Comparison of ENCODE assay signal across 37 mouse cellular contexts in genomic region chr13:23836630-23837029, GRCm38 (mm10). TPM values are rescaled to one million over a fixed set of nuclear protein-coding genes. Genes with fewer than 3 reads are reported as not detected.
DNase-seq lines count a peak whose midpoint lies in the region; ATAC-seq and TF ChIP-seq lines count a peak whose summit lies in the region.
"Had no signal": no experiment of that assay in that cellular context is flagged by ENCODE, and none has a peak within 500 bp of the region (broad histone marks: within the 10 kb centered on the region; RNA-seq: fewer than 3 reads in every experiment).

No protein-coding gene starts in this region.

- WGBS in liver, embryonic 16.5 days (ENCODE audit: insufficient replicate concordance), result 53% methylated on average over 5 of the region's 5 CpGs

- no peak for TF ChIP-seq CTCF in left cerebral cortex, adult 2 months (IDR thresholded peaks at IDR 0.05)

- ATAC-seq in liver, embryonic 16.5 days (ENCODE audit: low read depth), result peak; percentile 80
- ATAC-seq: CD4-positive, CD25-positive, alpha-beta regulatory T cell, adult 4 months; forebrain, postnatal 0 days; hindbrain, embryonic 16.5 days had no signal

- H3K9ac ChIP-seq in liver, embryonic 16.5 days (ENCODE audit: low read depth, low read length), result no peak overlapping the region
- H3K9ac ChIP-seq: embryonic facial prominence, embryonic 15.5 days; forebrain, embryonic 12.5 days; forebrain, postnatal 0 days; kidney, embryonic 15.5 days; limb, embryonic 15.5 days; midbrain, embryonic 12.5 days; neural tube, embryonic 13.5 days had no signal

- 0 out of 2 replicates have a peak, but pooled peaks cover 2% of the 10 kb centered on the region for H3K4me1 ChIP-seq in liver, embryonic 16.5 days (ENCODE audit: control insufficient read depth, low read depth, low read length)
- H3K4me1 ChIP-seq: embryonic facial prominence, embryonic 10.5 days; embryonic facial prominence, embryonic 15.5 days; forebrain, embryonic 12.5 days; limb, embryonic 10.5 days; limb, embryonic 15.5 days; midbrain, embryonic 12.5 days; neural tube, embryonic 13.5 days had no signal

- intact Hi-C loops in left cerebral cortex, adult 2 months (cut with DNase I), result no loop called here

- no peak overlapping the region for H3K4me3 ChIP-seq in liver, embryonic 16.5 days (ENCODE audit: low read depth, low read length)
- no peak overlapping the region for H3K4me3 ChIP-seq in left cerebral cortex, adult 2 months
- H3K4me3 ChIP-seq: embryonic facial prominence, embryonic 10.5 days; embryonic facial prominence, embryonic 15.5 days; forebrain, embryonic 12.5 days; kidney, embryonic 15.5 days; limb, embryonic 10.5 days; limb, embryonic 15.5 days; megakaryocyte, embryonic 14.5 days; midbrain, embryonic 12.5 days; neural tube, embryonic 13.5 days had no signal

- DNase-seq in kidney, adult 8-10 months, result peak; percentile 22 to 36
- no peak for DNase-seq in kidney, postnatal 10 days
- peak; percentile 48 for DNase-seq in adrenal gland, adult 8-10 months
- peak; percentile 29 for DNase-seq in adrenal gland, postnatal 14 days
- no peak for DNase-seq in urinary bladder, adult 2 months (ENCODE audit: low spot score)
- DNase-seq in left cerebral cortex, adult 2 months (ENCODE audit: extremely low spot score in 1 of 2, low spot score in 2 of 2), result no peak
- DNase-seq: cerebellum, adult 8-10 months; cerebellum, postnatal 25 days; forebrain, postnatal 0 days; heart, postnatal 14 days; layer of hippocampus, postnatal 36 days; lung, postnatal 4 days; right cerebral cortex, postnatal 4 days; thymus, adult 2 months; thymus, postnatal 36 days had no signal

- H3K27me3 ChIP-seq in liver, embryonic 16.5 days (ENCODE audit: control insufficient read depth, insufficient read depth, low read depth, low read length), result no peaks in the 10 kb centered on the region
- H3K27me3 ChIP-seq: embryonic facial prominence, embryonic 15.5 days; forebrain, embryonic 12.5 days; kidney, embryonic 15.5 days; limb, embryonic 15.5 days; midbrain, embryonic 12.5 days; neural tube, embryonic 13.5 days had no signal

- no peaks in the 10 kb centered on the region for H3K36me3 ChIP-seq in liver, embryonic 16.5 days (ENCODE audit: control insufficient read depth, insufficient read depth)
- H3K36me3 ChIP-seq: embryonic facial prominence, embryonic 10.5 days; embryonic facial prominence, embryonic 15.5 days; forebrain, embryonic 12.5 days; kidney, embryonic 15.5 days; limb, embryonic 10.5 days; limb, embryonic 15.5 days; midbrain, embryonic 12.5 days; neural tube, embryonic 13.5 days had no signal

- H3K9me3 ChIP-seq in liver, embryonic 16.5 days (replicated peaks; ENCODE audit: control insufficient read depth, low read length), result no peaks in the 10 kb centered on the region
- H3K9me3 ChIP-seq: embryonic facial prominence, embryonic 10.5 days; embryonic facial prominence, embryonic 15.5 days; forebrain, embryonic 12.5 days; kidney, embryonic 15.5 days; limb, embryonic 10.5 days; limb, embryonic 15.5 days; midbrain, embryonic 12.5 days; neural tube, embryonic 13.5 days had no signal

- H3K27ac ChIP-seq in liver, embryonic 16.5 days (ENCODE audit: low read length), result peak overlapping the region; percentile 58; the same call in 1 of the 2 replicates
- H3K27ac ChIP-seq in left cerebral cortex, adult 2 months, result no peak overlapping the region
- H3K27ac ChIP-seq: embryonic facial prominence, embryonic 10.5 days; embryonic facial prominence, embryonic 15.5 days; forebrain, embryonic 12.5 days; kidney, embryonic 15.5 days; limb, embryonic 10.5 days; limb, embryonic 15.5 days; midbrain, embryonic 12.5 days; neural tube, embryonic 13.5 days; stomach, postnatal 0 days had no signal

- H3K4me2 ChIP-seq in liver, embryonic 16.5 days (ENCODE audit: low read depth, low read length), result no peak overlapping the region
- H3K4me2 ChIP-seq: embryonic facial prominence, embryonic 15.5 days; forebrain, embryonic 12.5 days; kidney, embryonic 15.5 days; limb, embryonic 15.5 days; midbrain, embryonic 12.5 days; neural tube, embryonic 13.5 days had no signal

RNA-seq across cellular contexts. Expression of gene Slc17a3, which starts 2.6 kb away (rescaled TPM):
- total RNA-seq in adrenal gland, adult 8-10 months (2022), result 1 to 10 TPM in 1 of 4 experiments, under 1 TPM in 3; 0.18 to 1.4 (median 0.76) TPM
- 0.38 and 4.4 TPM in 2 replicates for total RNA-seq in adrenal gland, postnatal 14 days (2021)
- 7.9 and 9.2 TPM in 2 replicates for polyA plus RNA-seq in liver, embryonic 16.5 days (2015; fragmentation: Nextera tagmentation; extraction: Ambion mirVana)
- not detected in 2 replicates for polyA plus RNA-seq in urinary bladder, adult 2 months (2012; rRNA removed)
- total RNA-seq in left cerebral cortex, adult 2 months (2021), result not detected
- total RNA-seq: gastrocnemius, adult 8-10 months; heart, postnatal 14 days; layer of hippocampus, postnatal 36 days had no signal
- polyA plus RNA-seq: CD4-positive, CD25-positive, alpha-beta regulatory T cell, adult 4 months; embryonic facial prominence, embryonic 10.5 days; embryonic facial prominence, embryonic 15.5 days; forebrain, embryonic 12.5 days; forebrain, postnatal 0 days; gonadal fat pad, adult 2 months; heart, embryonic 14.5 days; hindbrain, embryonic 11.5 days; hindbrain, embryonic 16.5 days; large intestine, adult 2 months; limb, embryonic 10.5 days; lung, embryonic 16.5 days; midbrain, embryonic 12.5 days; neural tube, embryonic 13.5 days; stomach, postnatal 0 days had no signal

RNA-seq across cellular contexts. Expression of gene Slc17a2, which starts 29.8 kb away (rescaled TPM):
- under 1 TPM in 1 of 4 experiments, not detected in 3; 0.06 TPM for total RNA-seq in adrenal gland, adult 8-10 months (2022)
- total RNA-seq in adrenal gland, postnatal 14 days (2021), result 0.68 and 12.9 TPM in 2 replicates
- 1.5 and 1.8 TPM in 2 replicates for polyA plus RNA-seq in liver, embryonic 16.5 days (2015; fragmentation: Nextera tagmentation; extraction: Ambion mirVana)
- not detected in 2 replicates for polyA plus RNA-seq in urinary bladder, adult 2 months (2012; rRNA removed)
- total RNA-seq in left cerebral cortex, adult 2 months (2021), result not detected
- total RNA-seq: forebrain, postnatal 0 days; gastrocnemius, adult 8-10 months; heart, postnatal 14 days; left cerebral cortex, postnatal 10 days had no signal
- polyA plus RNA-seq: CD4-positive, CD25-positive, alpha-beta regulatory T cell, adult 4 months; embryonic facial prominence, embryonic 10.5 days; embryonic facial prominence, embryonic 15.5 days; forebrain, embryonic 12.5 days; forebrain, postnatal 0 days; gonadal fat pad, adult 2 months; heart, embryonic 14.5 days; hindbrain, embryonic 11.5 days; hindbrain, embryonic 16.5 days; intestine, embryonic 14.5 days; large intestine, adult 2 months; limb, embryonic 10.5 days; limb, embryonic 15.5 days; lung, embryonic 16.5 days; midbrain, embryonic 12.5 days; neural tube, embryonic 13.5 days; spleen, adult 2 months had no signal

RNA-seq across cellular contexts. Expression of gene Slc17a1, which starts 30.9 kb away (rescaled TPM):
- not detected for total RNA-seq in adrenal gland, adult 8-10 months (2022)
- total RNA-seq in adrenal gland, postnatal 14 days (2021), result 1.1 TPM in 1 of 2 replicates, not detected in the other
- 0.17 and 0.39 TPM in 2 replicates for polyA plus RNA-seq in liver, embryonic 16.5 days (2015; fragmentation: Nextera tagmentation; extraction: Ambion mirVana)
- polyA plus RNA-seq in urinary bladder, adult 2 months (2012; rRNA removed), result not detected in 2 replicates
- not detected for total RNA-seq in left cerebral cortex, adult 2 months (2021)
- total RNA-seq: forebrain, postnatal 0 days; gastrocnemius, adult 8-10 months; heart, postnatal 14 days; layer of hippocampus, postnatal 36 days; left cerebral cortex, postnatal 10 days had no signal
- polyA plus RNA-seq: embryonic facial prominence, embryonic 10.5 days; embryonic facial prominence, embryonic 15.5 days; forebrain, embryonic 12.5 days; forebrain, postnatal 0 days; heart, embryonic 14.5 days; hindbrain, embryonic 11.5 days; hindbrain, embryonic 16.5 days; large intestine, adult 2 months; limb, embryonic 10.5 days; limb, embryonic 15.5 days; lung, embryonic 16.5 days; midbrain, embryonic 12.5 days; neural tube, embryonic 13.5 days; stomach, postnatal 0 days had no signal

Comparison
In these comparisons a context has a peak if more than half of its experiments do, and no peak if none do; other contexts are left out.
1. DNase-seq: peak in kidney, adult 8-10 months (2 of 2), adrenal gland, adult 8-10 months (single experiment) and adrenal gland, postnatal 14 days (single experiment); none in kidney, postnatal 10 days (single experiment), urinary bladder, adult 2 months (single experiment) and left cerebral cortex, adult 2 months (0 of 2).